Comparison of ENCODE assay signal across 9 mouse cellular contexts in the genomic region with DNA sequence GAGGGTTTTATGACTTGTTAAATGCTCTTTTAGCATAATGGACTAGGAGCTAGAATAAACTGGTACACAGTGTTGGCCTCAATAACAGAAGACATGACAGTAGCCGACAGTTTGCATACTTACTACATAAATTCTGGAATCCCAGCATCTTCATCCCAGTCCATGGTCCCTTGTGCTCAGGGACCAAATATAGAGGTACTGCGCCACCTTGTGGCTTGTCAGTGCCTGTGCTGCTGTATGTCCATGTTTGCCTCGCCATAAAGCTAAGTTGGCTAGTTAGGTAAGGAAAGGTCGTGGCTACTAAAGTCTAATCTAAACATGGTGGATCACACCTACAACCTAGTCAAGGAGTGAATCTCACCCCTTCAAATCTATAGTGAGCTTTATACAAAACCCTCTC. TPM values are rescaled to one million over a fixed set of nuclear protein-coding genes. Genes with fewer than 3 reads are reported as not detected.
DNase-seq lines count a peak whose midpoint lies in the region; ATAC-seq and TF ChIP-seq lines count a peak whose summit lies in the region.
"Had no signal": no experiment of that assay in that cellular context is flagged by ENCODE, and none has a peak within 500 bp of the region (broad histone marks: within the 10 kb centered on the region; RNA-seq: fewer than 3 reads in every experiment).

No protein-coding gene starts in this region.

- H3K4me1 ChIP-seq in CH12.LX (ENCODE audit: control insufficient read depth in 1 of 2, insufficient read depth in 2 of 2), result peaks cover 0 to 14% of the 10 kb centered on the region in 2 experiments; a peak in 2 of 4 replicates
- H3K4me1 ChIP-seq in lung, embryonic 14.5 days (ENCODE audit: insufficient read depth), result no peaks in the 10 kb centered on the region

- intact Hi-C loops in heart, postnatal 10 days (cut with DNase I), result loop anchor here (1.0 to 10.0 kb wide), 2 partner anchors 201 to 745 kb away; no protein-coding TSS in a partner anchor

- H3K9me3 ChIP-seq in CH12.LX (replicated peaks; ENCODE audit: low read length), result no peaks in the 10 kb centered on the region
- no peaks in the 10 kb centered on the region for H3K9me3 ChIP-seq in lung, embryonic 14.5 days (ENCODE audit: low read depth, low read length)
- H3K9me3 ChIP-seq: limb, embryonic 15.5 days had no signal

- H3K36me3 ChIP-seq in CH12.LX (replicated peaks in 1 of 2; ENCODE audit: control insufficient read depth in 1 of 2, insufficient read depth in 1 of 2, low read length in 1 of 2), result peaks cover 24 to 40% of the 10 kb centered on the region in 2 experiments
- peaks cover 28% of the 10 kb centered on the region for H3K36me3 ChIP-seq in lung, embryonic 14.5 days (ENCODE audit: insufficient read depth)

- ATAC-seq in lung, embryonic 14.5 days (ENCODE audit: insufficient read depth), result peak; percentile 55; the same call in 1 of the 2 replicates
- no peak for ATAC-seq in activated CD4-positive, CD25-positive, alpha-beta regulatory T cell, adult 4 months

- H3K79me2 ChIP-seq in CH12.LX (replicated peaks; ENCODE audit: control insufficient read depth, extremely low read depth, insufficient read depth, poor library complexity, severe bottlenecking), result no peaks in the 10 kb centered on the region

- TF ChIP-seq EP300 in CH12.LX (IDR thresholded peaks at IDR 0.05; ENCODE audit: low read length), result no peak

- H3K4me2 ChIP-seq in CH12.LX (ENCODE audit: insufficient read depth, low read depth, poor library complexity, severe bottlenecking), result no peak overlapping the region
- no peak overlapping the region for H3K4me2 ChIP-seq in lung, embryonic 14.5 days
- H3K4me2 ChIP-seq: limb, embryonic 15.5 days had no signal

- in situ Hi-C loops in CH12.LX (cut with MboI; ENCODE audit: low pct_ligation_motif_present, low pct_unique_long_range_greater_than_20kb, low sequenced_read_pairs), result loop anchor here (5.0 to 10.0 kb wide), 2 partner anchors 75 to 202 kb away; no protein-coding TSS in a partner anchor

- no peak overlapping the region for H3K27ac ChIP-seq in CH12.LX (ENCODE audit: insufficient read depth, low read depth)
- H3K27ac ChIP-seq in lung, embryonic 14.5 days (ENCODE audit: low read depth), result no peak overlapping the region
- H3K27ac ChIP-seq: limb, embryonic 15.5 days had no signal

- no peaks in the 10 kb centered on the region for H3K27me3 ChIP-seq in CH12.LX (replicated peaks)
- H3K27me3 ChIP-seq in lung, embryonic 14.5 days (ENCODE audit: insufficient read depth, low read length), result no peaks in the 10 kb centered on the region
- H3K27me3 ChIP-seq: limb, embryonic 15.5 days had no signal

- dilution Hi-C loops in CH12.LX (cut with MboI; ENCODE audit: extremely low pct_ligation_motif_present, extremely low pct_unique_long_range_greater_than_20kb, low sequenced_read_pairs), result no loop called here

- no peak overlapping the region for H3K4me3 ChIP-seq in CH12.LX (replicated peaks in 1 of 3; ENCODE audit: low read depth in 2 of 3, low read length in 2 of 3, poor library complexity in 1 of 3)
- H3K4me3 ChIP-seq in lung, embryonic 14.5 days (ENCODE audit: low read depth, low read length), result no peak overlapping the region
- H3K4me3 ChIP-seq: limb, embryonic 15.5 days had no signal

- peak; percentile 79 for DNase-seq in CH12.LX (ENCODE audit: extremely low read depth)
- DNase-seq in adrenal gland, adult 2 months, result peak; percentile 52
- peak; percentile 82 for DNase-seq in embryo, embryonic 11 days
- peak; percentile 60 to 77 for DNase-seq in heart, postnatal 10 days
- peak; percentile 77 for DNase-seq in kidney, postnatal 4 days
- peak; percentile 87 for DNase-seq in lung, embryonic 14.5 days
- peak; percentile 34 for DNase-seq in retina, adult 2 months (ENCODE audit: low read depth, low spot score)

- peak; percentile 86 to 97 for TF ChIP-seq CTCF in CH12.LX (conservative IDR thresholded peaks at IDR 0.05 in 1 of 2, IDR thresholded peaks at IDR 0.05 in 1 of 2; ENCODE audit: low read depth in 2 of 2, low read length in 2 of 2)
- TF ChIP-seq CTCF in lung, embryonic 14.5 days (IDR thresholded peaks at IDR 0.05; ENCODE audit: low read depth), result peak; percentile 93

- 19% methylated on average over 4 of the region's 4 CpGs for WGBS in lung, embryonic 14.5 days

- peak; percentile 99 for TF ChIP-seq RAD21 in CH12.LX (IDR thresholded peaks at IDR 0.05; ENCODE audit: low read depth, low read length)

- no peak for TF ChIP-seq POLR2A in CH12.LX (IDR thresholded peaks at IDR 0.05; ENCODE audit: low read depth, low read length)

- H3K9ac ChIP-seq in CH12.LX (ENCODE audit: insufficient read depth, low read depth), result no peak overlapping the region
- no peak overlapping the region for H3K9ac ChIP-seq in lung, embryonic 14.5 days
- H3K9ac ChIP-seq: limb, embryonic 15.5 days had no signal

TF ChIP-seq in CH12.LX, 34 proteins besides CTCF, POLR2A, EP300 and RAD21:
- TF ChIP-seq JUND (conservative IDR thresholded peaks at IDR 0.05; ENCODE audit: low read depth, low read length), result 0 out of 2 replicates have a peak, but pooled peaks have one; percentile 24
- peak; percentile 15; the same call in 1 of the 2 replicates for TF ChIP-seq MEF2A (IDR thresholded peaks at IDR 0.05; ENCODE audit: borderline replicate concordance, low read depth, low read length)
- no peak for TF ChIP-seq ELF1 (IDR thresholded peaks at IDR 0.05; ENCODE audit: low read depth, low read length)
- peak; percentile 97 for TF ChIP-seq ZC3H11A (IDR thresholded peaks at IDR 0.05; ENCODE audit: low read depth, low read length)
- TF ChIP-seq USF1 (IDR thresholded peaks at IDR 0.05; ENCODE audit: low read depth, low read length), result no peak
- TF ChIP-seq MAX (IDR thresholded peaks at IDR 0.05; ENCODE audit: low read length), result 0 out of 2 replicates have a peak, but pooled peaks have one; percentile 33
- TF ChIP-seq SIN3A (IDR thresholded peaks at IDR 0.05; ENCODE audit: low read length), result 0 out of 2 replicates have a peak, but pooled peaks have one; percentile 53
- 0 out of 2 replicates have a peak, but pooled peaks have one; percentile 33 for TF ChIP-seq MYC (IDR thresholded peaks at IDR 0.05; ENCODE audit: low read depth, low read length)
- no peak for TF ChIP-seq KAT2A (IDR thresholded peaks at IDR 0.05; ENCODE audit: insufficient replicate concordance, low read length)
- TF ChIP-seq BHLHE40 (IDR thresholded peaks at IDR 0.05; ENCODE audit: low read depth, low read length), result no peak
- peak; percentile 53; the same call in 1 of the 2 replicates for TF ChIP-seq NELFE (IDR thresholded peaks at IDR 0.05; ENCODE audit: low read depth, low read length)
- TF ChIP-seq SMC3 (IDR thresholded peaks at IDR 0.05; ENCODE audit: low read depth, low read length), result peak; percentile 99
- no peak for TF ChIP-seq POLR2AphosphoS2 (IDR thresholded peaks at IDR 0.05; ENCODE audit: low read depth, low read length)
- TF ChIP-seq GABPA (IDR thresholded peaks at IDR 0.05; ENCODE audit: insufficient replicate concordance, low read depth, low read length), result no peak
- no peak for TF ChIP-seq HCFC1 (IDR thresholded peaks at IDR 0.05; ENCODE audit: low read depth, low read length)

RNA-seq across cellular contexts. Expression of a gene that starts 45.6 kb away (rescaled TPM):
- total RNA-seq in CH12.LX (2012; rRNA removed) (6.5 and 7.6 TPM in 2 replicates), CH12.LX (2014; rRNA removed) (3.5 and 3.8 TPM in 2 replicates)
- polyA plus RNA-seq in CH12.LX (2012; ENCODE audit: insufficient read length, low read depth), result 5.7 and 6.3 TPM in 2 replicates
- total RNA-seq in adrenal gland, adult 2 months (2021), result 100 to 1,000 TPM; 339 to 355 TPM
- 27.8 and 44.4 TPM in 2 replicates for polyA plus RNA-seq in adrenal gland, adult 2 months (2012; rRNA removed)
- 100 to 1,000 TPM; 164 to 212 TPM for total RNA-seq in heart, postnatal 10 days (2021)
- 41.0 and 41.3 TPM in 2 replicates for polyA plus RNA-seq in lung, embryonic 14.5 days (2014; fragmentation: Nextera tagmentation; extraction: Ambion mirVana)
- 10 to 100 TPM; 29.5 to 37.5 TPM for polyA plus RNA-seq in activated CD4-positive, CD25-positive, alpha-beta regulatory T cell, adult 4 months (2017; shearing (Covaris generic))

Comparison
In these comparisons a context has a peak if more than half of its experiments do, and no peak if none do; other contexts are left out.
1. DNase-seq: peak in every context shown above with its lines; median percentile 87 in lung, embryonic 14.5 days; 82 in embryo, embryonic 11 days; 79 in CH12.LX; 77 in kidney, postnatal 4 days; 68 in heart, postnatal 10 days; 52 in adrenal gland, adult 2 months; 34 in retina, adult 2 months.